Mouse (Mus musculus) megakaryocyte progenitor cell, adult 5-6 weeks (primary cell): Measurements from ENCODE around the gene Krtap6-2. TPM values are rescaled to one million over a fixed set of nuclear protein-coding genes. Genes with fewer than 3 reads are reported as not detected.

Experiments used
- ATAC-seq: replicated peaks from 2 replicates; pipeline ENCODE4 v1.8.0; 2016; ENCODE audit warnings: mild to moderate bottlenecking, moderate TSS enrichment, inconsistent platforms; ENCODE audit not compliant: poor library complexity
- total RNA-seq, 2 experiments: library from RNA; stranded (forward) in 1 of 2; stranded (reverse) in 1 of 2; fragments of 157-497, 149-512 nt in 1 of 2; fragments of 200-1000 nt in 1 of 2; gene quantifications; 2 replicates each; pipeline versions ENCODE4 v1.2.3 to v1.2.4; 2015 to 2017

The Krtap6-2 gene
- total RNA-seq (2015) (not detected in 2 replicates), total RNA-seq (2017) (not detected in 2 replicates)

DNA sequence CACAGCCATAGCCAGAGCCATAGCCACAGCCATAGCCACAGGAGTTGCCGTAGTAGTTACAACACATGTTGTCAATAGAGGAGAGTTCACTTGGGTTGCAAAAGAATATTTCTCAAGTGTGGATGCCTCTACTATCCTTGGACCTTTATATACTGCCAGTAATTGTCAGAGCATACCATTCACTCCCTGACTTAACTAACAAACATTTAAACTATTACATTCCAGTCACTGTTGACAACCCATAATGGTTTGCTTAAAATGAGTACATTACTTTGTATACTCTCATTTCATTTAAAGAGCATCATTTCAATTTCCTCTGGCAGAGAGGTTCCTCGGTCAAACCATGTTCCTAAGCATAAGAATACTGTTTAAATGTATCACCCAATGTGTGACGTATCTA lies at the start of gene Krtap6-2:
TSS of gene Krtap6-2 (minus strand) at position 101 of the 400 bp plus-strand sequence.
- no peak for ATAC-seq

DNA sequence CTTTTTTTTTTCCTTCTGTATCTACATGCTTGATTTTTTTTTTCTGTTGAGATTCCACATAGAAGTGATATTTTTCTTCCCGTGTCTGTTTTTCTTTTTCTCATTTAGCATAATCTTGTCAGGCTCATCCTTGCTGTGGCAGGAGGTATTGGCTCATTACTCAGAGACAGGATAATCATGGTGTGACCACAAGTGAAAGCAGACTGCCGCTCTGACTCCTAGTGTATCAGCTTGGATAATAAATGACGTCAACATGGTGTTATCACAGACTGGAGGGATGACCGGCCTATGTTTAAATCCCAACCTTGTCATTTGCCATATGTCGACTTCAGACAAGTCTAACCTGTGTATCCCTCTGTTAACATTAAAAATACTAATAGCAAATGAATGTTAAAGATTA lies 41.3 kb upstream of the Krtap6-2 start:
- ATAC-seq: no peak

DNA sequence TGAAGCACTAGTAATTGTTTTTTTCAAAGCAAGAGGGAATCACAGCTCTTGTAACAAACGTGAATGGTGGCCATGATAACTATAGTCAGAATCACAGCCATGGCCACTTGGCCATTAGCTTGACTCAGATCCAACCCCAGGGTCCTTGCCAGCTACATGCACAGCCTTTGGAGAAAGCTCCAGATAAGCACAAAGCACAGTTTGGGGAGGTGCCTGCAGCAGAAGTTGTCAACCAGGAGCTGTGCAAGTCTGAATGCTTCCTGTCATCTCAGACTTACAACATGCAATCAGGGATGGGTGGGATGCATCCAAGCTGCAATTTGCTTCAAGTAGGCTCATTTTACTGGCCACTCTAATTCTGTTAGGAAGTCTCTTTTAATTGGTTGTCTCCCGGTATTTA lies 9.7 kb upstream of the Krtap6-2 start:
- ATAC-seq: no peak

DNA sequence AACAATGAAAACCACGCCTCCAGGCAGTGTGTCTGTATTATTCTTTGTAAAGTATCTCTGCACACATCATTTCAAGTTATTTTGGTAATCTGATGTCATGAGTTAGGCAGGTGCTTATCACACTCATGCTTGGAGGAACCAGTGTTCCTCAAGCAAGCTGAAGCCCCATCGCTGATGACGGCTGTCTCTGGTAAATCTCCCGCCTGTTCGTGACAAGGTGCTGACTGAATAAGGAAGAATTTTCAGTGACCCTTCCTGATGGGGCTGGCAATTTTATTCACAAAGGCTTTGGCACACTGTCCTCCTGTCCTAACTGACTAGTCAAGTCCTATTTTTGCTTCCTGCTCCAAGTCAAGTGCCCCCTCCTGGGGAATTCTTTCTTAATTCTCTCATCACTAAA lies 5.4 kb upstream of the Krtap6-2 start:
- no peak for ATAC-seq

DNA sequence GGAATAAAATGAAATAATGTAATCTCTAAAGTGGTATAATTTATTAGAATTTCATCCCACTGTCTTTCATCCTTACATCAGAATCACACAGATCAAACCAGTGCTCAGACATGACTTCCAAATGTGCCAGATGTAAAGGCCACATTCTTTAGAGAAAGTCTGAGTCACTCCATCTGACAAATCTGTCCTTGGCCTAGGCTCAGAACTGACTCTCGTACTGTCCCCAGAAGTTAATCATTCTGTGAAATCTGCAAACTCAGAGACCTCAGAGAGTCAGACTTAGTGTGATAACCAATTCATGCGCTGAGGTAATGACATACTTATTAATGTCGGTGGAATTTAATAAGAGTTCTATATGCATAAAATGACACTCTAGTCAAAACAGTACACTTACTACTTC lies 3.6 kb downstream of the Krtap6-2 start:
- no peak for ATAC-seq

DNA sequence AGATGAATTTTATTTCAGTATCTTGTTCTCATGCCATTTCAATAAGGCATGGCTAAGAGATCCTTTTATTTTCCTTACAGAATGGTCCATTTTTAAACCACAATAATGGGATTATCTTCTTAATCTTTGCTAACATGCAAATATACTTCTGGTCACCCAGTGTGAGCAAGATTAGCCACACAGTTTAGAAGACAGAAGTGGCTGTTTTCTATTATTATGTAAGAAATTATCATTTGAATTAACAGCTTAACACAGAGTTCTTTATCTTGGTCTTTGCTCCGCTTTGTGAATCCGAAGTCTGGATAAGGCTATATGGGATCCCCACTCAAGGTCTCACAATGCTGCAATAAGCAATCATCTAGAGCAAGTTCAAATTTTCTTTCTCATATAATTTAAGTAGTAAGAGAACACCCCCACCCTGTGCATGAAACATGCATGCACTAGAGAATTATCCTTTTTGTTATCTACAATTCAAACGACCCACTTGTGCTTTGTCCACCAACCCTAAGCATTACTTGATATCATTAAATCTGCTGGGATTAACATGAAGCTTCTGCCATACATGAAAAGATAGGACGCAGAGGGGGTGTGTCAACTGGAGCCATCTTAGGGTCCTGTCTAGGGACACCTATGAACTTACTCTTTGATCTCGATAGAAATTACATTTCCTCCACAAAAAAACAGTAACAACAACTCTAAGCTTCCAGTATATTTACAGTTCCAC lies 9.4 kb downstream of the Krtap6-2 start:
- ATAC-seq: no peak

DNA sequence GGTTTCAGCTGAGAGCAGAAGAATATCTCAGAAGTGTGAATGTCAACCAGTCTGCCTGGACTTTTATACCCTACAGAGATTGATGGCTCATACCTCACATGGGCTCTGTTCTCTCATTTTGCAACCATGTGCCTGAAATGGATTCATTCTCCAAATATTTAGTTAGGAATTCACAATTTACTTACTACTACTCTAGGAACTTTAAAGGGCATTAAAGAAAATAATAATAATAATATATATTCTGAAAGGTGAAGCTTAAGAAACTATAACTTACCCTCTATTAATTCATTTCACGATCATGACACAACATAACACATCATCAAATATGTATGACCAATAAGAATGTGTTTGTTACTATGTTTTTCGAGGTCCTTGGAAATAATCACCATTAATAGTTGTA lies 16.1 kb downstream of the Krtap6-2 start, which contains the start of gene Krtap21-1:
TSS of gene Krtap21-1 (minus strand) at position 101 of the 400 bp plus-strand sequence.
- ATAC-seq: no peak

DNA sequence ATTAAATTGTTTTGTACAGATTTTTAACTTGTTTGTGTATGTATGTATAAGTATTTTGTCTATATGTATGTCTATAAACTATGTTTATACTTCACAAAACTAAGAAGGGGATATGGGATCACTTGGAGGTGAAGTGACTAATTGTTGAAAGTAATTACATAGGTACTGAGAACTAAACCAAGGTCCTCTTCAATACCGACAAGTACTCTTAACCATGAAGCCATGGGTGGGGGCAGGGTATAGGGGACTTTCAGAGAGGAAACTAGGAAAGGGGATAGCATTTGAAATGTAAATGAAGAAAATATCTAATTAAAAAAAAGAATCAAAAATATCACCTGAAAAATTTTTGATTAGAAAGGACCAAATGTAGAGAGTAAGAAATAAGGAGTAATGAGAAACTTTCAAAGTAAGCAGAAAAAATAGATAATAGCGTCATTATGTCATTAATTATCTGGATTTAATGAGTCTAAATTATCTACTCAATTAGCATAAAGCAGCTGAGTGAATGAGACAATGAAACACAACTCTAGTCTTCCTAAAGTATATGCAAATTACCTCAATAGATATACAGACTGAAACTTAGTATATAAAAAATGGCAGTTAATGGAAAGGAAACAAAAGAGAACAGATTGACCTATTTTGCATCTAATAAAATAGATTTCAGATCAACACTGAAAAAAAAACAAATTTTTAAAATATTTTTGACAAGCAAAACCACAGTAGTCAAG lies 47.0 kb downstream of the Krtap6-2 start:
- no peak for ATAC-seq

Other genes starting within 250 kb of the Krtap6-2 start
- gene 1110057P08Rik, start 245.4 kb downstream of the Krtap6-2 start, total RNA-seq (2015): not detected in 2 replicates
- not detected in 2 replicates for gene 1110057P08Rik, start 245.4 kb downstream of the Krtap6-2 start, total RNA-seq (2017)
- not detected in 2 replicates for gene Krtap20-2, start 214.2 kb downstream of the Krtap6-2 start, total RNA-seq (2015)
- not detected in 2 replicates for gene Krtap20-2, start 214.2 kb downstream of the Krtap6-2 start, total RNA-seq (2017)
- not detected in 2 replicates for gene Krtap21-1, start 16.2 kb downstream of the Krtap6-2 start, total RNA-seq (2015)
- gene Krtap21-1, start 16.2 kb downstream of the Krtap6-2 start, total RNA-seq (2017): not detected in 2 replicates
- gene Krtap8-1, start 67.8 kb upstream of the Krtap6-2 start, total RNA-seq (2015): not detected in 2 replicates
- not detected in 2 replicates for gene Krtap8-1, start 67.8 kb upstream of the Krtap6-2 start, total RNA-seq (2017)
- gene Krtap7-1, start 88.2 kb upstream of the Krtap6-2 start, total RNA-seq (2015): not detected in 2 replicates
- not detected in 2 replicates for gene Krtap7-1, start 88.2 kb upstream of the Krtap6-2 start, total RNA-seq (2017)
- not detected in 2 replicates for gene Krtap11-1, start 151.1 kb upstream of the Krtap6-2 start, total RNA-seq (2015)
- gene Krtap11-1, start 151.1 kb upstream of the Krtap6-2 start, total RNA-seq (2017): not detected in 2 replicates